Mouse (Mus musculus) adrenal gland, postnatal 4 days (tissue): ENCODE measurements around the gene Adamts6. TPM values are rescaled to one million over a fixed set of nuclear protein-coding genes. Genes with fewer than 3 reads are reported as not detected.

ENCODE experiments used
- DNase-seq, 2 experiments: peaks; one replicate each; pipeline ENCODE4 v3.0.0; 2021 to 2022; ENCODE audit warnings: low spot score in 2 of 2, mixed read lengths in 2 of 2
- total RNA-seq, 2 experiments: library from RNA; stranded (reverse); gene quantifications; 2 replicates each; pipeline ENCODE4 v1.2.3; 2021

Gene Adamts6
- total RNA-seq, 2 experiments from 2014 or later: 5.6 to 8.1 TPM

GRCm38 (mm10) chr13:104460287-104460686, 172.7 kb downstream of the Adamts6 start:
- DNase-seq: no peak

- no peak for DNase-seq
Observed at GRCm38 (mm10) chr13:104468061-104468460, 180.4 kb downstream of the Adamts6 start.

- DNase-seq: no peak
Observed at GRCm38 (mm10) chr13:104476285-104476956, 188.8 kb downstream of the Adamts6 start.

- DNase-seq: no peak
Observed at GRCm38 (mm10) chr13:104482426-104483089, 194.9 kb downstream of the Adamts6 start.

- no peak for DNase-seq
Observed at GRCm38 (mm10) chr13:104483111-104483722, 195.6 kb downstream of the Adamts6 start.

- DNase-seq: no peak
Observed at GRCm38 (mm10) chr13:104491046-104491811, 203.6 kb downstream of the Adamts6 start.

GRCm38 (mm10) chr13:104493466-104493993, 205.9 kb downstream of the Adamts6 start:
- DNase-seq: no peak

- no peak for DNase-seq
Observed at GRCm38 (mm10) chr13:104494200-104494873, 206.7 kb downstream of the Adamts6 start.

- no peak for DNase-seq
Observed at GRCm38 (mm10) chr13:104497592-104497991, 210.0 kb downstream of the Adamts6 start.

GRCm38 (mm10) chr13:104498669-104499068, 211.0 kb downstream of the Adamts6 start:
- no peak for DNase-seq

- no peak for DNase-seq
Observed at GRCm38 (mm10) chr13:104499116-104500040, 211.7 kb downstream of the Adamts6 start.

GRCm38 (mm10) chr13:104502406-104502805, 214.8 kb downstream of the Adamts6 start:
- no peak for DNase-seq

- no peak for DNase-seq
Observed at GRCm38 (mm10) chr13:104504043-104504442, 216.4 kb downstream of the Adamts6 start.

- DNase-seq: no peak
Observed at GRCm38 (mm10) chr13:104506165-104506875, 218.7 kb downstream of the Adamts6 start.

GRCm38 (mm10) chr13:104507671-104508070, 220.0 kb downstream of the Adamts6 start:
- DNase-seq: no peak

- no peak for DNase-seq
Observed at GRCm38 (mm10) chr13:104509561-104510493, 222.2 kb downstream of the Adamts6 start.

- no peak for DNase-seq
Observed at GRCm38 (mm10) chr13:104510766-104511165, 223.1 kb downstream of the Adamts6 start.

- no peak for DNase-seq
Observed at GRCm38 (mm10) chr13:104515054-104515453, 227.4 kb downstream of the Adamts6 start.
